Mouse (Mus musculus) macrophage (primary cell): ENCODE results near the gene B430306N03Rik. TPM values are rescaled to one million over a fixed set of nuclear protein-coding genes. Genes with fewer than 3 reads are reported as not detected.
"Not testable (repeated sequence)": the region's sequence is repeated elsewhere in the genome, so short reads cannot be mapped to it uniquely, and the experiment has no call there.

Experiments used
- H3K27ac ChIP-seq: fragments of 350-480 bp; formaldehyde crosslinking; 2 replicates; pipeline ENCODE4 v1.9.0; 2021
- H3K36me3 ChIP-seq: fragments of 350-480 bp; formaldehyde crosslinking; 2 replicates; pipeline ENCODE4 v1.9.0; 2021; ENCODE audit errors: inconsistent target
- H3K4me3 ChIP-seq: fragments of 350-480 bp; formaldehyde crosslinking; 2 replicates; pipeline ENCODE4 v1.9.0; 2021; ENCODE audit errors: inconsistent target
- H3K79me2 ChIP-seq: fragments of 350-480 bp; formaldehyde crosslinking; 2 replicates; pipeline ENCODE4 v1.9.0; 2021; ENCODE audit errors: inconsistent target
- WGBS: methylation state at CpG from one replicate; pipeline ENCODE4 v1.1.7; 2026; ENCODE audit warnings: inconsistent platforms; ENCODE audit not compliant: missing documents; 5-methylcytosine and 5-hydroxymethylcytosine counted together
- polyA plus RNA-seq: library from polyadenylated mRNA; stranded (reverse); fragments of 250-400 nt; gene quantifications from 3 replicates; pipeline ENCODE4 v1.2.4, GENCODE M21; 2018; ENCODE audit warnings: inconsistent platforms

Gene B430306N03Rik
- polyA plus RNA-seq, 1 experiment from 2014 or later: 51.1 TPM

- 78% methylated on average over 10 of the region's 11 CpGs for WGBS
- peaks cover 1% of the 10 kb centered on the region; the same call in 1 of the 2 replicates for H3K79me2 ChIP-seq
- no peak overlapping the region; the same call in 1 of the 2 replicates for H3K27ac ChIP-seq
- peaks cover 43% of the 10 kb centered on the region; the same call in 1 of the 2 replicates for H3K36me3 ChIP-seq
- H3K4me3 ChIP-seq: no peak overlapping the region
These were observed 9.7 kb downstream of the B430306N03Rik start for GRCm38 (mm10) chr17:48325638-48326037.

GRCm38 (mm10) chr17:48326656-48327055 lies 10.7 kb downstream of the B430306N03Rik start:
- WGBS: 100% methylated on average over 4 of the region's 4 CpGs

GRCm38 (mm10) chr17:48332524-48332923 lies 16.6 kb downstream of the B430306N03Rik start:
- no peaks in the 10 kb centered on the region for H3K79me2 ChIP-seq
- 81% methylated on average over 2 of the region's 2 CpGs for WGBS
- no peaks in the 10 kb centered on the region for H3K36me3 ChIP-seq
- H3K27ac ChIP-seq: no peak overlapping the region
- H3K4me3 ChIP-seq: no peak overlapping the region

More at GRCm38 (mm10) chr17:48326656-48327055, 10.7 kb downstream of the B430306N03Rik start:
- H3K4me3 ChIP-seq: no peak overlapping the region
- peaks cover 33% of the 10 kb centered on the region; the same call in 1 of the 2 replicates for H3K36me3 ChIP-seq
- no peaks in the 10 kb centered on the region for H3K79me2 ChIP-seq
- no peak overlapping the region for H3K27ac ChIP-seq

GRCm38 (mm10) chr17:48334186-48334585 lies 18.2 kb downstream of the B430306N03Rik start:
- 88% methylated on average over 4 of the region's 4 CpGs for WGBS
- Histone ChIP-seq H3K27ac (no peak overlapping the region), H3K4me3 (no peak overlapping the region), H3K36me3 (no peaks in the 10 kb centered on the region), H3K79me2 (no peaks in the 10 kb centered on the region)

GRCm38 (mm10) chr17:48336857-48337256 lies 20.9 kb downstream of the B430306N03Rik start:
- Histone ChIP-seq H3K36me3 (no peaks in the 10 kb centered on the region), H3K27ac (peak overlapping the region; percentile 15; the same call in 1 of the 2 replicates), H3K79me2 (no peaks in the 10 kb centered on the region), H3K4me3 (no peak overlapping the region)
- WGBS: 0% methylated on average over 6 of the region's 6 CpGs

- no peaks in the 10 kb centered on the region for H3K79me2 ChIP-seq
- 100% methylated on average over 1 of the region's 1 CpGs for WGBS
- no peaks in the 10 kb centered on the region for H3K36me3 ChIP-seq
- no peak overlapping the region for H3K4me3 ChIP-seq
- no peak overlapping the region for H3K27ac ChIP-seq
These were observed 24.3 kb downstream of the B430306N03Rik start for GRCm38 (mm10) chr17:48340267-48340666.

GRCm38 (mm10) chr17:48341947-48342346 lies 26.0 kb downstream of the B430306N03Rik start:
- H3K27ac ChIP-seq: peak overlapping the region; percentile 69
- WGBS: 25% methylated on average over 3 of the region's 3 CpGs

GRCm38 (mm10) chr17:48343065-48343464 lies 27.1 kb downstream of the B430306N03Rik start:
- peaks cover 22% of the 10 kb centered on the region for H3K79me2 ChIP-seq
- H3K36me3 ChIP-seq: no peaks in the 10 kb centered on the region
- 81% methylated on average over 2 of the region's 2 CpGs for WGBS
- no peak overlapping the region for H3K27ac ChIP-seq
- H3K4me3 ChIP-seq: no peak overlapping the region

More at GRCm38 (mm10) chr17:48341947-48342346, 26.0 kb downstream of the B430306N03Rik start:
- H3K36me3 ChIP-seq: no peaks in the 10 kb centered on the region
- H3K4me3 ChIP-seq: no peak overlapping the region
- H3K79me2 ChIP-seq: peaks cover 11% of the 10 kb centered on the region

GRCm38 (mm10) chr17:48345824-48346223 lies 29.9 kb downstream of the B430306N03Rik start:
- Histone ChIP-seq H3K36me3 (peaks cover 15% of the 10 kb centered on the region), H3K27ac (peak overlapping the region; percentile 100), H3K79me2 (peaks cover 49% of the 10 kb centered on the region), H3K4me3 (peak overlapping the region; percentile 92; the same call in 1 of the 2 replicates)
- WGBS: 80% methylated on average over 4 of the region's 4 CpGs

- peaks cover 53% of the 10 kb centered on the region for H3K79me2 ChIP-seq
- H3K27ac ChIP-seq: peak within 1 kb of the TSS; percentile 100
- H3K4me3 ChIP-seq: peak within 1 kb of the TSS; percentile 92
- H3K36me3 ChIP-seq: peaks cover 19% of the 10 kb centered on the region
- whole genome bisulfite sequencing: 9% methylated on average over 5 of the region's 5 CpGs
These were observed 30.3 kb downstream of the B430306N03Rik start, which contains the start of gene Trem2 for GRCm38 (mm10) chr17:48346231-48346630. Gene Trem2, plus strand, starts transcription at chr17:48346401.

- WGBS: 39% methylated on average over 4 of the region's 4 CpGs
- peaks cover 59% of the 10 kb centered on the region for H3K79me2 ChIP-seq
- H3K27ac ChIP-seq: peak overlapping the region; percentile 100
- H3K4me3 ChIP-seq: peak overlapping the region; percentile 92
- H3K36me3 ChIP-seq: peaks cover 25% of the 10 kb centered on the region
These were observed 30.9 kb downstream of the B430306N03Rik start for GRCm38 (mm10) chr17:48346834-48347233.

- WGBS: 4% methylated on average over 2 of the region's 2 CpGs
These were observed 31.3 kb downstream of the B430306N03Rik start for GRCm38 (mm10) chr17:48347287-48347686.

GRCm38 (mm10) chr17:48350681-48351193 lies 34.8 kb downstream of the B430306N03Rik start:
- Histone ChIP-seq H3K27ac (peak overlapping the region; percentile 100), H3K79me2 (peaks cover 70% of the 10 kb centered on the region), H3K36me3 (peaks cover 51% of the 10 kb centered on the region), H3K4me3 (no peak overlapping the region)
- 91% methylated on average over 5 of the region's 5 CpGs for whole genome bisulfite sequencing

More at GRCm38 (mm10) chr17:48347287-48347686, 31.3 kb downstream of the B430306N03Rik start:
- peaks cover 30% of the 10 kb centered on the region for H3K36me3 ChIP-seq
- H3K27ac ChIP-seq: peak overlapping the region; percentile 100
- peaks cover 64% of the 10 kb centered on the region for H3K79me2 ChIP-seq
- peak overlapping the region; percentile 92 for H3K4me3 ChIP-seq

GRCm38 (mm10) chr17:48352976-48353375 lies 37.0 kb downstream of the B430306N03Rik start:
- not testable (repeated sequence) for H3K4me3 ChIP-seq, H3K27ac ChIP-seq
- Histone ChIP-seq H3K36me3 (peaks cover 51% of the 10 kb centered on the region), H3K79me2 (peaks cover 50% of the 10 kb centered on the region)
- 96% methylated on average over 7 of the region's 7 CpGs for WGBS

GRCm38 (mm10) chr17:48355822-48356221 lies 39.9 kb downstream of the B430306N03Rik start:
- 16% methylated on average over 3 of the region's 3 CpGs for WGBS
- Histone ChIP-seq H3K36me3 (peaks cover 35% of the 10 kb centered on the region), H3K79me2 (peaks cover 21% of the 10 kb centered on the region), H3K27ac (peak overlapping the region; percentile 96), H3K4me3 (no peak overlapping the region)
